Mouse (Mus musculus): ENCODE results near the gene Rtn1. TPM values are rescaled to one million over a fixed set of nuclear protein-coding genes. Genes with fewer than 3 reads are reported as not detected.

The Rtn1 gene
- polyA plus RNA-seq, 1 experiment from 2014 or later: 1,030 TPM

GRCm38 (mm10) chr12:72347184-72347583 lies 61.7 kb downstream of the Rtn1 start:
- 0 out of 2 replicates have a peak, but pooled peaks cover 2% of the 10 kb centered on the region for H3K4me1 ChIP-seq
- H3K4me3 ChIP-seq: no peak overlapping the region
- no peak overlapping the region for H3K27ac ChIP-seq
- H3K36me3 ChIP-seq: no peaks in the 10 kb centered on the region
- no peak for ATAC-seq (ENCODE audit: low FRiP score, low read depth)
- 77% methylated on average over 1 of the region's 1 CpGs for WGBS
- no peaks in the 10 kb centered on the region for H3K9me3 ChIP-seq
- no peaks in the 10 kb centered on the region for H3K27me3 ChIP-seq (replicated peaks)
- no peak overlapping the region for H3K9ac ChIP-seq
- H3K4me2 ChIP-seq (replicated peaks): no peak overlapping the region

- WGBS: 59% methylated on average over 2 of the region's 2 CpGs
- no peak for ATAC-seq (ENCODE audit: low FRiP score, low read depth)
- no peaks in the 10 kb centered on the region for H3K27me3 ChIP-seq (replicated peaks)
- H3K4me3 ChIP-seq: no peak overlapping the region
- H3K4me1 ChIP-seq: no peaks in the 10 kb centered on the region
- H3K4me2 ChIP-seq (replicated peaks): no peak overlapping the region
- no peaks in the 10 kb centered on the region for H3K36me3 ChIP-seq
- no peaks in the 10 kb centered on the region for H3K9me3 ChIP-seq
- H3K9ac ChIP-seq: no peak overlapping the region
- H3K27ac ChIP-seq: no peak overlapping the region
Measured at GRCm38 (mm10) chr12:72343639-72344038, 65.2 kb downstream of the Rtn1 start.

- no peaks in the 10 kb centered on the region for H3K27me3 ChIP-seq (replicated peaks)
- 87% methylated on average over 13 of the region's 13 CpGs for WGBS
- no peaks in the 10 kb centered on the region for H3K9me3 ChIP-seq
- no peak overlapping the region for H3K9ac ChIP-seq
- H3K4me3 ChIP-seq: no peak overlapping the region
- H3K27ac ChIP-seq: no peak overlapping the region
- no peak overlapping the region for H3K4me2 ChIP-seq (replicated peaks)
- no peak for ATAC-seq (ENCODE audit: low FRiP score, low read depth)
- H3K4me1 ChIP-seq: no peaks in the 10 kb centered on the region
- H3K36me3 ChIP-seq: no peaks in the 10 kb centered on the region
Measured at GRCm38 (mm10) chr12:72336009-72336408, 72.8 kb downstream of the Rtn1 start.

GRCm38 (mm10) chr12:72332488-72333013 lies 76.3 kb downstream of the Rtn1 start:
- ATAC-seq (ENCODE audit: low FRiP score, low read depth): no peak; the same call in 1 of the 2 replicates
- Histone ChIP-seq H3K4me1 (no peaks in the 10 kb centered on the region), H3K27me3 (replicated peaks) (no peaks in the 10 kb centered on the region), H3K9ac (no peak overlapping the region), H3K27ac (no peak overlapping the region), H3K36me3 (no peaks in the 10 kb centered on the region), H3K4me3 (no peak overlapping the region), H3K4me2 (replicated peaks) (no peak overlapping the region), H3K9me3 (no peaks in the 10 kb centered on the region)
- WGBS: 60% methylated on average over 5 of the region's 5 CpGs

- no peaks in the 10 kb centered on the region for H3K9me3 ChIP-seq
- H3K4me3 ChIP-seq: no peak overlapping the region
- H3K4me2 ChIP-seq (replicated peaks): no peak overlapping the region
- no peaks in the 10 kb centered on the region for H3K36me3 ChIP-seq
- H3K9ac ChIP-seq: no peak overlapping the region
- H3K4me1 ChIP-seq: no peaks in the 10 kb centered on the region
- H3K27ac ChIP-seq: no peak overlapping the region
- no peaks in the 10 kb centered on the region for H3K27me3 ChIP-seq (replicated peaks)
- 60% methylated on average over 7 of the region's 7 CpGs for WGBS
- no peak for ATAC-seq (ENCODE audit: low FRiP score, low read depth)
Measured at GRCm38 (mm10) chr12:72331912-72332487, 76.9 kb downstream of the Rtn1 start.

GRCm38 (mm10) chr12:72326087-72326486 lies 82.8 kb downstream of the Rtn1 start:
- H3K4me3 ChIP-seq: no peak overlapping the region
- no peak for ATAC-seq (ENCODE audit: low FRiP score, low read depth)
- H3K36me3 ChIP-seq: no peaks in the 10 kb centered on the region
- no peaks in the 10 kb centered on the region for H3K9me3 ChIP-seq
- no peak overlapping the region for H3K9ac ChIP-seq
- H3K4me1 ChIP-seq: no peaks in the 10 kb centered on the region; the same call in 1 of the 2 replicates
- H3K27ac ChIP-seq: no peak overlapping the region
- no peaks in the 10 kb centered on the region for H3K27me3 ChIP-seq (replicated peaks)
- H3K4me2 ChIP-seq (replicated peaks): no peak overlapping the region

GRCm38 (mm10) chr12:72325025-72325424 lies 83.8 kb downstream of the Rtn1 start:
- no peak overlapping the region for H3K4me3 ChIP-seq
- no peak overlapping the region for H3K9ac ChIP-seq
- H3K4me2 ChIP-seq (replicated peaks): no peak overlapping the region
- no peak for ATAC-seq (ENCODE audit: low FRiP score, low read depth)
- 17% methylated on average over 5 of the region's 5 CpGs for WGBS
- H3K27ac ChIP-seq: no peak overlapping the region
- no peaks in the 10 kb centered on the region for H3K9me3 ChIP-seq
- no peaks in the 10 kb centered on the region for H3K27me3 ChIP-seq (replicated peaks)
- no peaks in the 10 kb centered on the region; the same call in 1 of the 2 replicates for H3K4me1 ChIP-seq
- no peaks in the 10 kb centered on the region for H3K36me3 ChIP-seq

- Histone ChIP-seq H3K4me1 (no peaks in the 10 kb centered on the region; the same call in 1 of the 2 replicates), H3K4me2 (replicated peaks) (no peak overlapping the region), H3K27ac (no peak overlapping the region), H3K36me3 (no peaks in the 10 kb centered on the region), H3K27me3 (replicated peaks) (no peaks in the 10 kb centered on the region), H3K9ac (no peak overlapping the region), H3K4me3 (no peak overlapping the region), H3K9me3 (no peaks in the 10 kb centered on the region)
- no peak for ATAC-seq (ENCODE audit: low FRiP score, low read depth)
- WGBS: 82% methylated on average over 10 of the region's 10 CpGs
Measured at GRCm38 (mm10) chr12:72324210-72324871, 84.5 kb downstream of the Rtn1 start.

- Histone ChIP-seq H3K4me3 (no peak overlapping the region), H3K9ac (no peak overlapping the region), H3K27me3 (replicated peaks) (no peaks in the 10 kb centered on the region), H3K4me1 (no peaks in the 10 kb centered on the region; the same call in 1 of the 2 replicates), H3K36me3 (no peaks in the 10 kb centered on the region), H3K4me2 (replicated peaks) (no peak overlapping the region), H3K9me3 (no peaks in the 10 kb centered on the region), H3K27ac (no peak overlapping the region)
- 59% methylated on average over 4 of the region's 4 CpGs for WGBS
- ATAC-seq (ENCODE audit: low FRiP score, low read depth): no peak
Measured at GRCm38 (mm10) chr12:72323778-72324177, 85.1 kb downstream of the Rtn1 start.

- Histone ChIP-seq H3K4me2 (replicated peaks) (no peak overlapping the region), H3K27me3 (replicated peaks) (no peaks in the 10 kb centered on the region), H3K27ac (no peak overlapping the region), H3K4me1 (no peaks in the 10 kb centered on the region), H3K9me3 (no peaks in the 10 kb centered on the region), H3K9ac (no peak overlapping the region), H3K36me3 (no peaks in the 10 kb centered on the region), H3K4me3 (no peak overlapping the region)
- ATAC-seq (ENCODE audit: low FRiP score, low read depth): no peak
- 75% methylated on average over 15 of the region's 15 CpGs for WGBS
Measured at GRCm38 (mm10) chr12:72315732-72316465, 93.0 kb downstream of the Rtn1 start.

- no peak overlapping the region for H3K27ac ChIP-seq
- no peaks in the 10 kb centered on the region for H3K36me3 ChIP-seq
- no peak for ATAC-seq (ENCODE audit: low FRiP score, low read depth)
- H3K4me3 ChIP-seq: no peak overlapping the region
- H3K4me2 ChIP-seq (replicated peaks): no peak overlapping the region
- no peak overlapping the region for H3K9ac ChIP-seq
- no peaks in the 10 kb centered on the region for H3K9me3 ChIP-seq
- WGBS: 88% methylated on average over 6 of the region's 6 CpGs
- H3K4me1 ChIP-seq: peaks cover 3% of the 10 kb centered on the region; the same call in 1 of the 2 replicates
- H3K27me3 ChIP-seq (replicated peaks): no peaks in the 10 kb centered on the region
Measured at GRCm38 (mm10) chr12:72310818-72311217, 98.0 kb downstream of the Rtn1 start.

GRCm38 (mm10) chr12:72308506-72308905 lies 100.3 kb downstream of the Rtn1 start:
- ATAC-seq (ENCODE audit: low FRiP score, low read depth): no peak
- Histone ChIP-seq H3K27me3 (replicated peaks) (no peaks in the 10 kb centered on the region), H3K9ac (no peak overlapping the region), H3K4me2 (replicated peaks) (no peak overlapping the region), H3K27ac (no peak overlapping the region), H3K4me3 (no peak overlapping the region), H3K9me3 (no peaks in the 10 kb centered on the region), H3K4me1 (peaks cover 18% of the 10 kb centered on the region), H3K36me3 (peaks cover 3% of the 10 kb centered on the region; the same call in 1 of the 2 replicates)
- 91% methylated on average over 8 of the region's 8 CpGs for WGBS

Measured in neural tube, embryonic 12.5 days (tissue).